Mouse (Mus musculus) E14TG2a.4 (cell line): ENCODE data around the gene Depdc7.

ENCODE experiments used
- H3K27me3 ChIP-seq: 2 replicates; pipeline ENCODE4 v1.6.1; 2014; ENCODE audit warnings: low read length, control low read depth; ENCODE audit not compliant: insufficient read depth
- H3K36me3 ChIP-seq: 2 replicates; pipeline ENCODE4 v1.6.1; 2014; ENCODE audit warnings: low read length, control low read depth; ENCODE audit not compliant: insufficient read depth
- H3K4me1 ChIP-seq: replicated peaks from 2 replicates; pipeline ENCODE4 v1.6.1; 2014; ENCODE audit warnings: low read depth, low read length, control low read depth
- H3K4me3 ChIP-seq: replicated peaks from 2 replicates; pipeline ENCODE4 v1.5.1; 2014; ENCODE audit warnings: mild to moderate bottlenecking, low read length
- H3K9me3 ChIP-seq: 2 replicates; pipeline ENCODE4 v1.6.1; 2014; ENCODE audit warnings: low read length, control low read depth
- CTCF ChIP-seq: conservative IDR thresholded peaks from 2 replicates; pipeline ENCODE4 v1.5.1; 2014; ENCODE audit warnings: low read length
- NANOG ChIP-seq: IDR thresholded peaks from 2 replicates; pipeline ENCODE4 v1.6.1; 2014; ENCODE audit warnings: borderline replicate concordance, low read length, mixed read lengths
- POU5F1 ChIP-seq: IDR thresholded peaks from 2 replicates; pipeline ENCODE4 v1.6.1; 2014; ENCODE audit warnings: low read length, borderline replicate concordance

Depdc7 gene

DNA sequence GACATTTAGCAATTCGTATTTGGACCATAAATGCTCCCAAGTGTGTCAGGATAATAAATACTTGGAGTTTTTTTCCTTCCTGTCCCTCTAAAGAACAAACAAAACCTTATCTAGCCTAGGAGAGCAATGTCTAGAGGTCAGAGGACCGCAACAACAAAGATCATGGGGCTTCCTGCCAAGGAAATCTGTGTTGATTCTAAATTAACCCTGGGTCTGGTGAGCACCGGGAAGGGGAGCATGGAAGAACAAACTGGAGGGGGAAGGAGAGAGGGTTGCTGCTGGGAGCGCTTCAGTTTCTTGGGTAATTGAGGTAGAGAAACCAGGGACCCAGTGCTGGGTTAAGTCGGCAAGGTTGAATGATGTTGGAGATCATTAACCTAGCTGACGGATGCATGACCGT, 482 bp upstream of the Depdc7 start:
- H3K27me3 ChIP-seq, result peaks cover 19% of the 10 kb centered on the region
- TF ChIP-seq NANOG (no peak), CTCF (no peak), POU5F1 (no peak)
- H3K4me3 ChIP-seq, result peak overlapping the region; percentile 87
- no peaks in the 10 kb centered on the region for H3K36me3 ChIP-seq
- peaks cover 36% of the 10 kb centered on the region for H3K4me1 ChIP-seq
- H3K9me3 ChIP-seq, result no peaks in the 10 kb centered on the region

DNA sequence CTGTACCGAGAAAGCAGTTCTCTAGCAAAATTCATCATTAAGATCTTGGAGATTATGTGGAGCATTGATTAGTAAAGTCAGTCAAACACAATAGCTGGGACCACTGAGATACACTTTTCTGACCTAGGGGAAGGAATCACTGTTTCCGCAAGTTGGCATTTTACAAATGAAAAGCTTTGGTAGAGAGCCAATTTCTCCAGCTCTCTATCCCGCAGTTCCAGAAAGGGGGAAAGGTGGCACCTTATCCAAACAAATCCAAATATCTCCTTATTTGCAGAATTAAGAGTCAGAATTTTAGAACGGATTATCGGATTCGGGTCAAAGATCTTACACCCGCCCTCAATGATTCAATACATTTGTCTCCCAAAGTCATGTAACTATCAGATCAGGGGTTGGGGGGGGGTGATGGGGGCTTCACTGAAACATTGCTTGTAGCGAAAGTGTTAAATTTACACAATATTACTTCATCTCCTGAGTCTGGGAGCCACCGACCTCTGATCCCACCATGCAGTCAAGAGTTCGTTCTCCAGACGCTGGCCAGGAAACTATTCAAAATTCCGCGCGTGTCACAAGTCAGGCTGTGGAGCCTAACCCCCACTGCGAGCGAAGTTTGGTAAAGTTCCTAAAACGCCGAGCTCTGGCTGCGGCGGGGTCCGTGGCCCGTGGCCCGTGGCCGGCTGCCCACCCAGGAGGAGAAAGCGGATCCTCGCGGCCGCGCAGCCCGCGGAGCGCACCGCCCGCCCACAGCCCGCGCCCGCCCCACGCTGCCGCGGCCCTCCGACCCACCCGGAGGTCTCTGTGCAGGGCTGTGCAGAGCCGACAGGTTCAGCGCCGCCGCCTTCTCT, 560 bp downstream of the Depdc7 start:
- Histone ChIP-seq H3K4me1 (peaks cover 36% of the 10 kb centered on the region), H3K9me3 (no peaks in the 10 kb centered on the region), H3K27me3 (peaks cover 19% of the 10 kb centered on the region), H3K36me3 (no peaks in the 10 kb centered on the region), H3K4me3 (peak overlapping the region; percentile 87)
- TF ChIP-seq POU5F1 (no peak), NANOG (no peak), CTCF (no peak)

DNA sequence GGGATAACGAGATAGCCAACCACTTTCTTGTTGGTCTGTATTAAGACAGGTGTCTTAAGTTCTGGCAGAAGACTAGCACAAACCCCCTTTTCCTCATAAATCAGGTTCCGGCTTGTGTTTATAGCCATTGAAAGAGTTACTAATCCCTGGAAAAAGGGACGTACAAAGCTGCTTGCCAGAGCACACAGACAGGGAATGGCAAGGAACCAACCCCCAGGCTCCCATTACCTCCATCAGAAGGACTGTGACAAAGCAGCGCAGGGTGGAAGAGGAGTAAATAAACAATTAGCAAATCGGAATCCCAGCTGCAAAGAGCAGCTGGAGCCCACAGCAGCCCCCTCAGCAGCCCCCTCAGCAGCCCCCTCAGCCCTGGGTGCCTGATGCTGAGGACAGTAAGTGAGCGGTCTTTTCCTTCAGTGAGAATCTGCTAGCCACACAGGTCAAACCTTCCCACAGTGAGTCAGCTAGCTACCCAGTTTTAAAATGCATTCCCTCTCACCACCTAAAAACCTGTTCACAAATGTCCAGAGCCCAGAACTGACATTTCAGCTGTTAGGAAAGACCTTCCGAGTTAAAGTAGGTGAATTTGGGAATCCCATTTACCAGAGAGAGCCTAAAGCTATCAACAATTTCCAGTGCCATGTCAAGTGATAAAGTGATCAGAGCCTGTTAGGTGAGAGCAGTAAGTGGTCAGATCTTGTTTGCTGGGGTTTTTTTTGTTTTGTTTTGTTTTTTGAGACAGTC, 1.5 kb downstream of the Depdc7 start:
- Histone ChIP-seq H3K27me3 (peaks cover 19% of the 10 kb centered on the region), H3K36me3 (no peaks in the 10 kb centered on the region), H3K4me3 (no peak overlapping the region), H3K4me1 (peaks cover 37% of the 10 kb centered on the region), H3K9me3 (no peaks in the 10 kb centered on the region)
- no peak for TF ChIP-seq CTCF

DNA sequence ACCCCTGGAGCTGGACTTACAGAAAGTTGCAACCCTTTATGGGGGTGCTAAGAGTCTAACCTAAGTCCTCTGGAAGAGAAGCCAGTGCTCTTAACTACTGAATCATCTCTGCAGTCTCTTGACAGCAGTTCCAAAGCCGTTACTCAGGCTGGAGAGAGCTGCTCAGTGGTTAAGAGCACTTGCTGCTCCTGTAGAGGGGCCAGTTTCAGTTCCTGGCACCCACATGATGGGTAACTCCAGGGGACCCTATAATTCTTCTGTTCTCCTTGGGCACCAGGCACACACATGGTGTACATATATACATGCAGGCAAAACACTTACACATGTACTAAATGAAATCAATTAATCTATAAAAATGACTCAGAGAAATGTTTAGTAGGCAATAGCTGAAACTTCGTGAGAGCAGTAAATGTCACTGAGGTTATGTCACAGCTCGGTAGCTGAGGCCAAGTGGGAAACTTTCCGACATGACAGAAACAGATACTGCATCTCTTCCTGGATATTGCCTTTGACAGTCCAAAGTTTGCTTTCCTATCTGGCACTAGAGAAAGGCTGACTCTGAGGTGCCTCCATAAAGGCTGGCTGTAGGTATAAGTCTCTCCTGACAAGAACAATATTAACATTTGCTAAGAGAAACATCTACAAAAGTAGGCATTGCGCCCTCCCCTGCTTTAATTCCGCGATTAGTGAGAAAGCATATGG, 2.3 kb downstream of the Depdc7 start:
- TF ChIP-seq CTCF (no peak), NANOG (no peak), POU5F1 (no peak)
- H3K4me1 ChIP-seq, result peaks cover 39% of the 10 kb centered on the region
- peaks cover 19% of the 10 kb centered on the region for H3K27me3 ChIP-seq
- no peaks in the 10 kb centered on the region for H3K9me3 ChIP-seq
- H3K36me3 ChIP-seq, result no peaks in the 10 kb centered on the region
- H3K4me3 ChIP-seq, result no peak overlapping the region

DNA sequence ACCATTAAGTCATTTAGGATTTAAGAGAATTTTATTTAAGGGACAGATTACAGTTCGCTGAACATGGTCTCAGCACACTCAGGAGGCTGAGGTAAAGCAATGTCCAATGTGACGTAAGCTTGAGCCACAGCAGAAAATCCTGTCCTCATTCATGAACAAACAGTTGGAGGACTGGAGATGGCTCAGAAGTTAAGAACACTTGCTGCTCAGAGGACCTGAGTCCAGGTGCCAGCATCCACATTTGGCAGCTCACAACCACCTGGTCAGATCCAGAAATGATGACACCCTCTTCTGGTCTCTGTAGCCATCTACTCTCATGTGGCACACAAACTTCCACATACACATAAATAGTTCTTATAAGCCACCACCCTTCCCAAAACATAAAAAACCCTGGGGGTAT, 3.0 kb downstream of the Depdc7 start:
- TF ChIP-seq CTCF (no peak), POU5F1 (no peak), NANOG (no peak)
- no peak overlapping the region for H3K4me3 ChIP-seq
- no peaks in the 10 kb centered on the region for H3K9me3 ChIP-seq
- H3K36me3 ChIP-seq, result no peaks in the 10 kb centered on the region
- H3K27me3 ChIP-seq, result peaks cover 19% of the 10 kb centered on the region
- peaks cover 40% of the 10 kb centered on the region for H3K4me1 ChIP-seq

DNA sequence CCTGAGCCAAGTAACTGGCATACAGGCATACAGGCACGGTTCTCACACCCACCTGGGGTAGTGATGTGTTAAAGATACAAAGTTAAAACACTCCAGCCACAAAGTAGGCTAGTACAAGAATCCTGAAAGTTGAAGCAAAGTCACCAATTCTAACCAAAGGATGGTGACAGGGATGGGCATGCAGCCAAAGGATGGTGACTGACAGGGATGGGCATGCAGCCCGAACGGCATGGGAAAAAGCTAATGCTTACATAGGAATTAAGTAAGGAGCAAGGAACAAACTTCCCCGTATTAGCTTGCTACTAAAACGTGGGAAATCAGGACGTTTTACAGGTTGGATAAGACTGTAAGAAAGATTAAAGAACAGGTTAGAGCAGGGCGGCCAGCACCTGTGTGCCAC, 6.4 kb downstream of the Depdc7 start:
- Histone ChIP-seq H3K4me3 (no peak overlapping the region), H3K36me3 (no peaks in the 10 kb centered on the region)
- no peak for TF ChIP-seq CTCF

DNA sequence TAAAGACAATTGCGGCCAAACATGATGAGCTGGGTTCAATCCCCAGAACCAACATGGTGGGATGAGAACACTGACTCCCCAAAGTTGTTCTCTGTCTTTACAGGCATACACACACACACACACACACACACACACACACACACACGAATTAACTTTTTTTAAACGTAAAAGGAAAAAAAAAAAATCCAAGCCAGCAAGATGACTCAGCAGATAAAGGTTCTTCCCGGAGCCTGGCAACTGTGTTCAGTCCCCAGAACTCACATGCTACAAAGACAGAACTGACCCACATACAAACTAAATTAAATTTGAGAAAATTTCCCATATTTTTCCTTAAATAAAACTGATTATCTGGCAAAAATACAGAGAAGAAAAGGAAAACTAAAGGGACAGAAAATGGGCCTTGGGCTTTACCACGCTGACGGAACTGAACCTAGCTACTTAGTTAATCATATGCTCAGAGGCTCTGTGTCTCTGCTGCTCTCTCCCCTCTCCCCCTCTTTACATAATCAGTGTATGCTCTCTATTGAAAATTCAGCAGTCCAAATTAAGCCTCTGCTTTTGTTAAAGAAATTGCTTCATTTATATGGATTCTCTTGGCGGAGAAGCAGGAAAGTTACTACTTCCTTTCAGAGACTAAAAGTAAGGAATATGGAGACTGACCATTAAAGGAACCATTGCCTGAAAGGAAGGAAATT, 10.0 kb downstream of the Depdc7 start:
- TF ChIP-seq POU5F1, result no peak
- no peak for TF ChIP-seq CTCF
- no peak for TF ChIP-seq NANOG
- Histone ChIP-seq H3K27me3 (no peaks in the 10 kb centered on the region), H3K9me3 (no peaks in the 10 kb centered on the region), H3K36me3 (peaks cover 16% of the 10 kb centered on the region), H3K4me1 (peaks cover 42% of the 10 kb centered on the region), H3K4me3 (0 out of 2 replicates have a peak overlapping the region, but pooled peaks have one; percentile 10)

More for the DNA sequence above, 6.4 kb downstream of the Depdc7 start:
- H3K9me3 ChIP-seq, result no peaks in the 10 kb centered on the region
- H3K27me3 ChIP-seq, result peaks cover 12% of the 10 kb centered on the region
- peaks cover 40% of the 10 kb centered on the region for H3K4me1 ChIP-seq

DNA sequence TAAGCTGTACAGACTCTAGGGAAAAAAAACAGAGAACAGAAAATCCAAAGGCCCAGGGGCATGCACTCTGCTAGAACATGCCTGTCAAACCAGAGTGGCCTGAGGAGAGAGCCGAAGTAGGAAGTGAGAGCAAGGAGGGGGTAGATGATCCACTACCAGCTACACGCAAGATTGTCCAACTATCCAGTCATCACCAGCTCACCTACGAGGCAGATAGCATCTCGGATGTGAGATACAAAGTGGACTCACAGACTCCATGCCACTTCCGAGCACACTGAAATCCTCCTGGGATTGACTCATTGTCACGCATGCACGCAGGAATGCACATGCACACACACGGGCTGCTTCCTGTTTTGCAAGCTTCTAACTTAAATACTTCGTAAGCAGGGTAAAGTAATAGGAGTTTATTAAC, 10.6 kb downstream of the Depdc7 start:
- H3K4me1 ChIP-seq, result peaks cover 42% of the 10 kb centered on the region
- TF ChIP-seq POU5F1, result no peak
- 0 out of 2 replicates have a peak overlapping the region, but pooled peaks have one; percentile 10 for H3K4me3 ChIP-seq
- no peaks in the 10 kb centered on the region for H3K9me3 ChIP-seq
- H3K27me3 ChIP-seq, result no peaks in the 10 kb centered on the region
- H3K36me3 ChIP-seq, result peaks cover 23% of the 10 kb centered on the region
